Mouse (Mus musculus): ENCODE measurements at regions not wholly inside any gene's neighbourhood (a gene's known extent, or its start where the extent isn't known, plus 50 kb on each side); places are given as distances from the start of the nearest gene placed in this dataset.

- no peak for DNase-seq (ENCODE audit: low spot score)
These were observed 135.3 kb upstream of the Pabpc4l start for GRCm38 (mm10) chr3:46583351-46583750.

GRCm38 (mm10) chr3:46566636-46567235 is 118.7 kb upstream of the Pabpc4l start:
- WGBS: 45% methylated on average over 6 of the region's 6 CpGs
- H3K27ac ChIP-seq: no peak overlapping the region; the same call in 1 of the 2 replicates
- no peaks in the 10 kb centered on the region for H3K4me1 ChIP-seq
- no peaks in the 10 kb centered on the region for H3K9me3 ChIP-seq (replicated peaks)
- no peaks in the 10 kb centered on the region for H3K27me3 ChIP-seq (ENCODE audit: low read depth, poor library complexity, severe bottlenecking)
- H3K4me3 ChIP-seq: no peak overlapping the region
- H3K36me3 ChIP-seq: no peaks in the 10 kb centered on the region
- DNase-seq (ENCODE audit: low spot score): peak; percentile 35

More at GRCm38 (mm10) chr3:46583351-46583750, 135.3 kb upstream of the Pabpc4l start:
- Histone ChIP-seq H3K4me3 (no peak overlapping the region), H3K27ac (no peak overlapping the region), H3K27me3 (ENCODE audit: low read depth, poor library complexity, severe bottlenecking) (no peaks in the 10 kb centered on the region), H3K36me3 (no peaks in the 10 kb centered on the region), H3K9me3 (replicated peaks) (no peaks in the 10 kb centered on the region), H3K4me1 (no peaks in the 10 kb centered on the region)
- WGBS: 97% methylated on average over 1 of the region's 1 CpGs

- DNase-seq (ENCODE audit: low spot score): no peak
- 94% methylated on average over 3 of the region's 3 CpGs for WGBS
- H3K4me1 ChIP-seq: no peaks in the 10 kb centered on the region
- H3K36me3 ChIP-seq: no peaks in the 10 kb centered on the region
- H3K27me3 ChIP-seq (ENCODE audit: low read depth, poor library complexity, severe bottlenecking): no peaks in the 10 kb centered on the region
- H3K9me3 ChIP-seq (replicated peaks): no peaks in the 10 kb centered on the region
- no peak overlapping the region for H3K4me3 ChIP-seq
- H3K27ac ChIP-seq: no peak overlapping the region
These were observed 105.6 kb upstream of the Pabpc4l start for GRCm38 (mm10) chr3:46553590-46553989.

GRCm38 (mm10) chr3:46538660-46539059 is 90.6 kb upstream of the Pabpc4l start:
- Histone ChIP-seq H3K4me1 (no peaks in the 10 kb centered on the region), H3K4me3 (no peak overlapping the region), H3K27me3 (ENCODE audit: low read depth, poor library complexity, severe bottlenecking) (no peaks in the 10 kb centered on the region), H3K27ac (no peak overlapping the region), H3K36me3 (no peaks in the 10 kb centered on the region), H3K9me3 (replicated peaks) (no peaks in the 10 kb centered on the region)
- no peak for DNase-seq (ENCODE audit: low spot score)
- 90% methylated on average over 3 of the region's 3 CpGs for WGBS

GRCm38 (mm10) chr3:46511157-46511556 is 63.1 kb upstream of the Pabpc4l start:
- H3K9me3 ChIP-seq (replicated peaks): no peaks in the 10 kb centered on the region
- DNase-seq (ENCODE audit: low spot score): no peak
- H3K27me3 ChIP-seq (ENCODE audit: low read depth, poor library complexity, severe bottlenecking): no peaks in the 10 kb centered on the region
- no peaks in the 10 kb centered on the region for H3K4me1 ChIP-seq
- H3K36me3 ChIP-seq: no peaks in the 10 kb centered on the region
- WGBS: 90% methylated on average over 1 of the region's 1 CpGs
- no peak overlapping the region for H3K4me3 ChIP-seq
- H3K27ac ChIP-seq: no peak overlapping the region

GRCm38 (mm10) chr3:46503713-46504112 is 55.7 kb upstream of the Pabpc4l start:
- Histone ChIP-seq H3K4me1 (no peaks in the 10 kb centered on the region), H3K36me3 (no peaks in the 10 kb centered on the region), H3K9me3 (replicated peaks) (no peaks in the 10 kb centered on the region), H3K27ac (no peak overlapping the region), H3K4me3 (no peak overlapping the region), H3K27me3 (ENCODE audit: low read depth, poor library complexity, severe bottlenecking) (no peaks in the 10 kb centered on the region)
- 76% methylated on average over 3 of the region's 3 CpGs for WGBS
- no peak for DNase-seq (ENCODE audit: low spot score)

All from limb, embryonic 10.5 days (tissue).